Mouse (Mus musculus) cerebellum, adult 2 months (tissue): ENCODE data around the gene Hspb8.

ENCODE experiments used
- CTCF ChIP-seq: fragments of 200-500 bp; IDR thresholded peaks from 2 replicates; pipeline ENCODE4 v1.5.1; 2011; ENCODE audit warnings: low read depth, mild to moderate bottlenecking, control low read depth, low read length, moderate library complexity, borderline replicate concordance; ENCODE audit not compliant: insufficient read depth
- POLR2A ChIP-seq: fragments of 200-500 bp; IDR thresholded peaks from 2 replicates; pipeline ENCODE4 v1.6.1; 2011; ENCODE audit warnings: low read length, control low read depth, borderline replicate concordance; ENCODE audit not compliant: insufficient read depth

GRCm38 (mm10) chr5:116380384-116380783, 42.3 kb downstream of the Hspb8 start:
- TF ChIP-seq CTCF (no peak), POLR2A (no peak)
